ENCODE assay signal across 1 mouse cellular context in the genomic region with DNA sequence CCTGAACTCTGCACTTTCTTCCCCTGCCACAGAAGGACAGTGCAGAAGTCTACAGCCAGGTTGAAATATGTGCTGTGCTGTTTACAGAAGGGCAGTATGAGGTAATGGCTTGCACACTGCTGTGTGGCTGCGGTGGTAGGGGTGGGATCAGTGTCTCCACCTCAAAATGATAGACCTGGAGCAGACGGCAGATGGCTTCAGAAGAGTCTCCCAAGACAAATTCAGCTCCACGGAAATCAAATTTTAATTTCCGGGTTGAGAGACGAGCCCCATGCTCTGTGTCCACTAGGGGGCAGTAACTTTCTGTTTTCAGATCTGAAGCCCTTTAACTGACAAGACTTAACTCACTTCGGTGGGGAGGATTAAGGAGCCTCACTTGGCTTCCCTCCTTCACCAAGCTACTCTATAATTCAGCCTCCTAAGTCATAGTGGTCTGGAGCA.
TF ChIP-seq lines count a peak whose summit lies in the region.

No protein-coding gene starts in this region.

TF ChIP-seq in MEL, 35 proteins besides CTCF, POLR2A, EP300 and RAD21 (continued from another document):
- TF ChIP-seq MYB (IDR thresholded peaks at IDR 0.05; ENCODE audit: low read depth, low read length) (no peak), USF1 (IDR thresholded peaks at IDR 0.05; ENCODE audit: low read depth, low read length) (no peak), CHD1 (IDR thresholded peaks at IDR 0.05; ENCODE audit: low read depth, low read length) (no peak), UBTF (IDR thresholded peaks at IDR 0.05; ENCODE audit: borderline replicate concordance, insufficient read depth, low read depth, low read length) (no peak), TCF12 (IDR thresholded peaks at IDR 0.05; ENCODE audit: low read depth, low read length) (no peak), MYC (IDR thresholded peaks at IDR 0.05; ENCODE audit: low read depth, low read length) (0 out of 2 replicates have a peak, but pooled peaks have one; percentile 35), ZMIZ1 (IDR thresholded peaks at IDR 0.05; ENCODE audit: low read depth, low read length) (no peak), ZKSCAN1 (IDR thresholded peaks at IDR 0.05; ENCODE audit: low read depth, low read length) (no peak), ELF1 (IDR thresholded peaks at IDR 0.05; ENCODE audit: low read depth, low read length) (peak; percentile 88), MAX (IDR thresholded peaks at IDR 0.05; ENCODE audit: low read length) (no peak), JUND (IDR thresholded peaks at IDR 0.05; ENCODE audit: low read depth, low read length) (0 out of 2 replicates have a peak, but pooled peaks have one; percentile 25), GATA1 (IDR thresholded peaks at IDR 0.05; ENCODE audit: low read depth, low read length) (no peak), MAZ (IDR thresholded peaks at IDR 0.05; ENCODE audit: low read depth, low read length) (peak; percentile 47; the same call in 1 of the 2 replicates), MEF2A (IDR thresholded peaks at IDR 0.05; ENCODE audit: extremely low read depth, insufficient replicate concordance, low read depth, low read length, poor library complexity, severe bottlenecking) (no peak), KAT2A (conservative IDR thresholded peaks at IDR 0.05; ENCODE audit: low read depth, low read length) (no peak), SIN3A (IDR thresholded peaks at IDR 0.05; ENCODE audit: low read length) (peak; percentile 71), MAFK (IDR thresholded peaks at IDR 0.05; ENCODE audit: borderline replicate concordance, low read depth, low read length) (no peak)
